Mouse (Mus musculus): ENCODE data around the gene Wdr17. TPM values are rescaled to one million over a fixed set of nuclear protein-coding genes. Genes with fewer than 3 reads are reported as not detected.

The Wdr17 gene
- total RNA-seq, 1 experiment, result 1.2 TPM

GRCm38 (mm10) chr8:54886560-54886959 is 424 bp downstream of the Wdr17 start:
- Histone ChIP-seq H3K27ac (ENCODE audit: insufficient read depth, low read depth, low read length, poor library complexity, severe bottlenecking) (no peak overlapping the region), H3K9me3 (ENCODE audit: control insufficient read depth, insufficient read depth, low read depth, low read length) (no peaks in the 10 kb centered on the region), H3K4me3 (ENCODE audit: insufficient read depth in 1 of 2, low read depth in 1 of 2, low read length in 2 of 2, poor library complexity in 1 of 2, severe bottlenecking in 1 of 2) (no peak overlapping the region), H3K9ac (ENCODE audit: insufficient read depth, low read depth, low read length, poor library complexity, severe bottlenecking) (no peak overlapping the region), H3K4me1 (ENCODE audit: control insufficient read depth in 2 of 2, insufficient read depth in 2 of 2, low read length in 2 of 2, poor library complexity in 1 of 2) (no peaks in the 10 kb centered on the region), H3K36me3 (ENCODE audit: control insufficient read depth, insufficient read depth, low read length, poor library complexity, severe bottlenecking) (no peaks in the 10 kb centered on the region)
- in situ Hi-C loops (cut with MboI; ENCODE audit: low sequenced_read_pairs in 2 of 2, unreplicated experiment in 2 of 2), result no loop called here
- no peak for DNase-seq (ENCODE audit: low read depth, low spot score)
- TF ChIP-seq ZNF384 (IDR thresholded peaks at IDR 0.05; ENCODE audit: low read depth, low read length) (no peak), CHD2 (IDR thresholded peaks at IDR 0.05; ENCODE audit: low read depth, low read length) (no peak), ZC3H11A (IDR thresholded peaks at IDR 0.05; ENCODE audit: borderline replicate concordance, low read depth, low read length) (no peak)

GRCm38 (mm10) chr8:54876458-54876857 is 10.5 kb downstream of the Wdr17 start:
- H3K9me3 ChIP-seq (ENCODE audit: control insufficient read depth, insufficient read depth, low read depth, low read length), result no peaks in the 10 kb centered on the region
- no peak overlapping the region for H3K27ac ChIP-seq (ENCODE audit: insufficient read depth, low read depth, low read length, poor library complexity, severe bottlenecking)
- H3K9ac ChIP-seq (ENCODE audit: insufficient read depth, low read depth, low read length, poor library complexity, severe bottlenecking), result no peak overlapping the region
- no peak overlapping the region for H3K4me3 ChIP-seq (ENCODE audit: insufficient read depth in 1 of 2, low read depth in 1 of 2, low read length in 2 of 2, poor library complexity in 1 of 2, severe bottlenecking in 1 of 2)
- H3K36me3 ChIP-seq (ENCODE audit: control insufficient read depth, insufficient read depth, low read length, poor library complexity, severe bottlenecking), result no peaks in the 10 kb centered on the region
- no peak for DNase-seq (ENCODE audit: low read depth, low spot score)
- H3K4me1 ChIP-seq (ENCODE audit: control insufficient read depth in 2 of 2, insufficient read depth in 2 of 2, low read length in 2 of 2, poor library complexity in 1 of 2), result no peaks in the 10 kb centered on the region
- in situ Hi-C loops (cut with MboI; ENCODE audit: low sequenced_read_pairs in 2 of 2, unreplicated experiment in 2 of 2), result no loop called here
- TF ChIP-seq CHD2 (IDR thresholded peaks at IDR 0.05; ENCODE audit: low read depth, low read length), result no peak
- no peak for TF ChIP-seq ZC3H11A (IDR thresholded peaks at IDR 0.05; ENCODE audit: borderline replicate concordance, low read depth, low read length)
- no peak for TF ChIP-seq ZNF384 (IDR thresholded peaks at IDR 0.05; ENCODE audit: low read depth, low read length)
- TF ChIP-seq HCFC1 (IDR thresholded peaks at IDR 0.05; ENCODE audit: borderline replicate concordance, insufficient read depth, low read length), result no peak
- no peak for TF ChIP-seq MAFK (IDR thresholded peaks at IDR 0.05; ENCODE audit: insufficient read depth, low read depth, low read length)

GRCm38 (mm10) chr8:54864761-54865064 is 22.3 kb downstream of the Wdr17 start:
- no peak overlapping the region for H3K27ac ChIP-seq (ENCODE audit: insufficient read depth, low read depth, low read length, poor library complexity, severe bottlenecking)
- no peaks in the 10 kb centered on the region for H3K4me1 ChIP-seq (ENCODE audit: control insufficient read depth in 2 of 2, insufficient read depth in 2 of 2, low read length in 2 of 2, poor library complexity in 1 of 2)
- DNase-seq (ENCODE audit: low read depth, low spot score), result no peak
- H3K36me3 ChIP-seq (ENCODE audit: control insufficient read depth, insufficient read depth, low read length, poor library complexity, severe bottlenecking), result no peaks in the 10 kb centered on the region
- no peak overlapping the region for H3K9ac ChIP-seq (ENCODE audit: insufficient read depth, low read depth, low read length, poor library complexity, severe bottlenecking)
- TF ChIP-seq CHD2 (IDR thresholded peaks at IDR 0.05; ENCODE audit: low read depth, low read length), result no peak
- no peak for TF ChIP-seq ZNF384 (IDR thresholded peaks at IDR 0.05; ENCODE audit: low read depth, low read length)
- no peak for TF ChIP-seq MAFK (IDR thresholded peaks at IDR 0.05; ENCODE audit: insufficient read depth, low read depth, low read length)
- no peak for TF ChIP-seq HCFC1 (IDR thresholded peaks at IDR 0.05; ENCODE audit: borderline replicate concordance, insufficient read depth, low read length)
- TF ChIP-seq ZC3H11A (IDR thresholded peaks at IDR 0.05; ENCODE audit: borderline replicate concordance, low read depth, low read length), result no peak
- in situ Hi-C loops (cut with MboI; ENCODE audit: low sequenced_read_pairs in 2 of 2, unreplicated experiment in 2 of 2), result no loop called here
- H3K9me3 ChIP-seq (ENCODE audit: control insufficient read depth, insufficient read depth, low read depth, low read length), result no peaks in the 10 kb centered on the region
- H3K4me3 ChIP-seq (ENCODE audit: insufficient read depth in 1 of 2, low read depth in 1 of 2, low read length in 2 of 2, poor library complexity in 1 of 2, severe bottlenecking in 1 of 2), result no peak overlapping the region

- in situ Hi-C loops (cut with MboI; ENCODE audit: low sequenced_read_pairs in 2 of 2, unreplicated experiment in 2 of 2), result no loop called here
- no peak for DNase-seq (ENCODE audit: low read depth, low spot score)
These were observed 22.8 kb downstream of the Wdr17 start for GRCm38 (mm10) chr8:54864038-54864760.

More at GRCm38 (mm10) chr8:54864038-54864760, 22.8 kb downstream of the Wdr17 start:
- Histone ChIP-seq H3K9me3 (ENCODE audit: control insufficient read depth, insufficient read depth, low read depth, low read length) (no peaks in the 10 kb centered on the region), H3K4me1 (ENCODE audit: control insufficient read depth in 2 of 2, insufficient read depth in 2 of 2, low read length in 2 of 2, poor library complexity in 1 of 2) (no peaks in the 10 kb centered on the region), H3K9ac (ENCODE audit: insufficient read depth, low read depth, low read length, poor library complexity, severe bottlenecking) (no peak overlapping the region), H3K4me3 (ENCODE audit: insufficient read depth in 1 of 2, low read depth in 1 of 2, low read length in 2 of 2, poor library complexity in 1 of 2, severe bottlenecking in 1 of 2) (no peak overlapping the region), H3K27ac (ENCODE audit: insufficient read depth, low read depth, low read length, poor library complexity, severe bottlenecking) (no peak overlapping the region), H3K36me3 (ENCODE audit: control insufficient read depth, insufficient read depth, low read length, poor library complexity, severe bottlenecking) (no peaks in the 10 kb centered on the region)
- TF ChIP-seq CHD2 (IDR thresholded peaks at IDR 0.05; ENCODE audit: low read depth, low read length), result no peak
- TF ChIP-seq MAFK (IDR thresholded peaks at IDR 0.05; ENCODE audit: insufficient read depth, low read depth, low read length), result no peak
- no peak for TF ChIP-seq ZNF384 (IDR thresholded peaks at IDR 0.05; ENCODE audit: low read depth, low read length)
- TF ChIP-seq ZC3H11A (IDR thresholded peaks at IDR 0.05; ENCODE audit: borderline replicate concordance, low read depth, low read length), result no peak
- no peak for TF ChIP-seq HCFC1 (IDR thresholded peaks at IDR 0.05; ENCODE audit: borderline replicate concordance, insufficient read depth, low read length)

Data from ES-E14 (cell line).